Mouse (Mus musculus): Measurements from ENCODE around the gene Stk19.
"Not testable (repeated sequence)": the region's sequence is repeated elsewhere in the genome, so short reads cannot be mapped to it uniquely, and the experiment has no call there.

The Stk19 gene

GRCm38 (mm10) chr17:34844884-34845283 is 8.1 kb upstream of the Stk19 start:
- in situ Hi-C loops (cut with MboI, MseI) = no loop called here

- in situ Hi-C loops (cut with MboI, MseI) = no loop called here
These were observed 4.1 kb upstream of the Stk19 start for GRCm38 (mm10) chr17:34840736-34841307.

- in situ Hi-C loops (cut with MboI, MseI) = no loop called here
These were observed 2.0 kb upstream of the Stk19 start for GRCm38 (mm10) chr17:34838785-34839184.

- in situ Hi-C loops (cut with MboI, MseI) = no loop called here
These were observed 949 bp upstream of the Stk19 start for GRCm38 (mm10) chr17:34837464-34838324.

GRCm38 (mm10) chr17:34836155-34836855 is 440 bp downstream of the Stk19 start:
- in situ Hi-C loops (cut with MboI, MseI) = no loop called here

GRCm38 (mm10) chr17:34830776-34831175 is 6.0 kb downstream of the Stk19 start:
- in situ Hi-C loops (cut with MboI, MseI) = not testable (repeated sequence)

GRCm38 (mm10) chr17:34814818-34815370 is 21.9 kb downstream of the Stk19 start:
- in situ Hi-C loops (cut with MboI, MseI) = loop anchor here (5.0 to 25.0 kb wide), 3 partner anchors 78 to 753 kb away; no protein-coding TSS in a partner anchor

GRCm38 (mm10) chr17:34813747-34814146 is 23.0 kb downstream of the Stk19 start:
- in situ Hi-C loops (cut with MboI, MseI) = loop anchor here (5.0 to 25.0 kb wide), 2 partner anchors 246 to 751 kb away; no protein-coding TSS in a partner anchor

GRCm38 (mm10) chr17:34811275-34811674 is 25.5 kb downstream of the Stk19 start:
- in situ Hi-C loops (cut with MboI, MseI) = loop anchor here (5.0 to 25.0 kb wide), 2 partner anchors 244 to 749 kb away; no protein-coding TSS in a partner anchor

GRCm38 (mm10) chr17:34810811-34811210 is 25.9 kb downstream of the Stk19 start:
- in situ Hi-C loops (cut with MboI, MseI) = loop anchor here (5.0 to 25.0 kb wide), 2 partner anchors 244 to 749 kb away; no protein-coding TSS in a partner anchor

- in situ Hi-C loops (cut with MboI, MseI) = loop anchor here (5.0 to 25.0 kb wide), 2 partner anchors 243 to 748 kb away; no protein-coding TSS in a partner anchor
These were observed 26.3 kb downstream of the Stk19 start for GRCm38 (mm10) chr17:34810411-34810810.

- in situ Hi-C loops (cut with MboI, MseI) = loop anchor here (25.0 kb wide), 1 partner anchor 746 kb away; no protein-coding TSS in a partner anchor
These were observed 28.0 kb downstream of the Stk19 start for GRCm38 (mm10) chr17:34808599-34809205.

- in situ Hi-C loops (cut with MboI, MseI) = loop anchor here (25.0 kb wide), 1 partner anchor 745 kb away; no protein-coding TSS in a partner anchor
These were observed 29.6 kb downstream of the Stk19 start for GRCm38 (mm10) chr17:34807176-34807575.

GRCm38 (mm10) chr17:34804871-34805562 is 31.7 kb downstream of the Stk19 start:
- in situ Hi-C loops (cut with MboI, MseI) = loop anchor here (25.0 kb wide), 1 partner anchor 743 kb away; no protein-coding TSS in a partner anchor

- in situ Hi-C loops (cut with MboI, MseI) = loop anchor here (25.0 kb wide), 1 partner anchor 742 kb away; no protein-coding TSS in a partner anchor
These were observed 32.4 kb downstream of the Stk19 start, which contains the start of gene Cyp21a1 for GRCm38 (mm10) chr17:34804301-34804700. Gene Cyp21a1, minus strand, starts transcription at chr17:34804561.

- in situ Hi-C loops (cut with MboI, MseI) = loop anchor here (25.0 kb wide), 1 partner anchor 741 kb away; no protein-coding TSS in a partner anchor
These were observed 33.4 kb downstream of the Stk19 start for GRCm38 (mm10) chr17:34803367-34803766.

- in situ Hi-C loops (cut with MboI, MseI) = loop anchor here (25.0 kb wide), 1 partner anchor 740 kb away; no protein-coding TSS in a partner anchor
These were observed 34.0 kb downstream of the Stk19 start for GRCm38 (mm10) chr17:34802756-34803155.

- in situ Hi-C loops (cut with MboI, MseI) = loop anchor here (25.0 kb wide), 1 partner anchor 739 kb away; no protein-coding TSS in a partner anchor
These were observed 35.9 kb downstream of the Stk19 start for GRCm38 (mm10) chr17:34800781-34801305.

GRCm38 (mm10) chr17:34799531-34799925 is 37.2 kb downstream of the Stk19 start:
- in situ Hi-C loops (cut with MboI, MseI) = no loop called here

All from T-helper 1 cell (primary cell).